Mouse (Mus musculus) midbrain, embryonic 11.5 days (tissue): ENCODE measurements around the gene Adarb1. TPM values are rescaled to one million over a fixed set of nuclear protein-coding genes. Genes with fewer than 3 reads are reported as not detected.

ENCODE experiments used
- ATAC-seq: fragments of 200-750 bp; cut with Nextera tagmentation; 2 replicates; pipeline ENCODE4 v1.8.0; 2017; ENCODE audit warnings: moderate TSS enrichment, moderate library complexity; ENCODE audit not compliant: low FRiP score
- DNase-seq: peaks from one replicate; pipeline ENCODE4 v3.0.0; 2015; ENCODE audit warnings: low spot score; ENCODE audit errors: missing footprints
- H3K27ac ChIP-seq: fragments of 300-500 bp; sonication (generic); 2 replicates; pipeline ENCODE4 v1.5.1; 2014; ENCODE audit warnings: low read depth, low read length
- H3K27me3 ChIP-seq: fragments of 300-500 bp; sonication (generic); 2 replicates; pipeline ENCODE4 v1.6.1; 2014; ENCODE audit warnings: mild to moderate bottlenecking, low read length, moderate library complexity, mixed read lengths; ENCODE audit not compliant: control insufficient read depth, insufficient read depth
- H3K36me3 ChIP-seq: fragments of 300-500 bp; sonication (generic); 2 replicates; pipeline ENCODE4 v1.6.1; 2014; ENCODE audit warnings: mild to moderate bottlenecking, low read length, moderate library complexity, mixed read lengths; ENCODE audit not compliant: control insufficient read depth, insufficient read depth
- H3K4me1 ChIP-seq: fragments of 300-500 bp; sonication (generic); 2 replicates; pipeline ENCODE4 v1.6.1; 2014; ENCODE audit warnings: low read length; ENCODE audit not compliant: control insufficient read depth, insufficient read depth
- H3K4me2 ChIP-seq: fragments of 300-500 bp; sonication (generic); 2 replicates; pipeline ENCODE4 v1.6.1; 2014; ENCODE audit warnings: mild to moderate bottlenecking, moderate library complexity
- H3K4me3 ChIP-seq: fragments of 300-500 bp; sonication (generic); 2 replicates; pipeline ENCODE4 v1.5.1; 2014; ENCODE audit warnings: low read depth, low read length
- H3K9ac ChIP-seq: fragments of 300-500 bp; sonication (generic); 2 replicates; pipeline ENCODE4 v1.6.1; 2014; ENCODE audit warnings: low read length
- H3K9me3 ChIP-seq: fragments of 300-500 bp; sonication (generic); 2 replicates; pipeline ENCODE4 v1.6.1; 2016; ENCODE audit warnings: low read length; ENCODE audit not compliant: control insufficient read depth
- WGBS: fragments of 180-500 bp; shearing (Covaris S2); extraction: QIAGEN DNeasy Blood & Tissue Kit; methylation state at CpG from one replicate; pipeline ENCODE4 v1.1.7; 2014; 5-methylcytosine and 5-hydroxymethylcytosine counted together
- polyA plus RNA-seq: library from polyadenylated mRNA; unstranded; fragments of >200 nt; fragmentation: Nextera tagmentation; extraction: Ambion mirVana; gene quantifications from 2 replicates; pipeline ENCODE4 v1.2.1, GENCODE M21; 2014

Gene Adarb1
- polyA plus RNA-seq, 1 experiment from 2014 or later, result 5.8 TPM

DNA sequence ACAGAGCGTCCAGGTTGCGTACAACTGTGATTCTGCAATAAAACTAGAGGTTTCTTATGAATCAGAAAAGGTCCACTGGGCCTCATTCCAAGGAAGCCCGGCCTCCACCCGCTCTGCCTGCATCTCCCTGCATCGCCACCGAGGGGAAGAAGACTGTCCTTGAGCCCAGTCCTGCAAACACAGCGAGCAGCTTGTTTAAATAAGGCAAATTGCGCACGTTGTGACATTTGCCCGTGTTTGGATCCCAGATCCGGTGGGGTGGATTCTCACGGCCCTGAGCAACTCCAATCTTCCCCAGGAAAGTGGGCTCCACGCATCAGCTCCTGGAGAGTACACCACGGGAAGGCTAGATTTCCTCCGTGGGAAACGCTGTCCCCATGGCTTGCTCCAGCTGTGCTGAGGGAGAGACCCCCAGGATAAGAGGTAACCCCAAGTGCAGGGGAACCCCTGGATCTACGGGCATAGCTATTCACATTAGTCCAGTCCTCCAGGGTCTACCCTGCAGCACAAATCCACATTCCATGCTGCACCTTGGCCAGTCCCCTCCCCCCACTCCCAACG is 166.8 kb downstream of the Adarb1 start:
- Histone ChIP-seq H3K36me3 (no peaks in the 10 kb centered on the region), H3K4me2 (no peak overlapping the region), H3K27ac (no peak overlapping the region), H3K9ac (no peak overlapping the region), H3K4me1 (peaks cover 5% of the 10 kb centered on the region; the same call in 1 of the 2 replicates), H3K9me3 (no peaks in the 10 kb centered on the region), H3K27me3 (no peaks in the 10 kb centered on the region; the same call in 1 of the 2 replicates), H3K4me3 (no peak overlapping the region)
- DNase-seq, result peak; percentile 87
- WGBS, result 58% methylated on average over 18 of the region's 18 CpGs
- no peak for ATAC-seq

DNA sequence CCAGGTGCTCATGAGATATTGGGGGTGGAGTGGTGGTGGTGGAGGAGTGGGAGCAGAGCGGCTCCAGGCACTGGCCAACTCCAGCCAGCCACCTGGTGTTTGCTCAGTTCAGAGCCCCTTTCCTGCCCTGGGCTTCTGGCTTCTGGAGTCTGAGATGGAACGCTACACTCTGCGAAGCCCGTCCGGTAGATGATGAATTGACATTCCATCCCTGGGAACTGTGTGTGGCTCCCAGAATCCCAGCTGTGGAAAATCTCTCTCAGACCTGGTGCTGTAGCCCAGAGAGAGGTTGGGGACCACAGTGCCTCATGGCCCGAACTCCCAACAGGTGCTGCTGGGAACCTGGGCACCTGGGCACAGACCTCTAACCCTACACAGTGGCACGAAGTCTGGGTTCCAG is 170.4 kb downstream of the Adarb1 start:
- H3K9me3 ChIP-seq, result no peaks in the 10 kb centered on the region
- no peak overlapping the region for H3K4me3 ChIP-seq
- DNase-seq, result peak; percentile 67
- no peak overlapping the region for H3K27ac ChIP-seq
- WGBS, result 82% methylated on average over 7 of the region's 7 CpGs
- H3K36me3 ChIP-seq, result no peaks in the 10 kb centered on the region
- no peaks in the 10 kb centered on the region; the same call in 1 of the 2 replicates for H3K27me3 ChIP-seq
- H3K4me1 ChIP-seq, result peaks cover 5% of the 10 kb centered on the region; the same call in 1 of the 2 replicates
- ATAC-seq, result no peak
- H3K4me2 ChIP-seq, result no peak overlapping the region
- no peak overlapping the region for H3K9ac ChIP-seq

DNA sequence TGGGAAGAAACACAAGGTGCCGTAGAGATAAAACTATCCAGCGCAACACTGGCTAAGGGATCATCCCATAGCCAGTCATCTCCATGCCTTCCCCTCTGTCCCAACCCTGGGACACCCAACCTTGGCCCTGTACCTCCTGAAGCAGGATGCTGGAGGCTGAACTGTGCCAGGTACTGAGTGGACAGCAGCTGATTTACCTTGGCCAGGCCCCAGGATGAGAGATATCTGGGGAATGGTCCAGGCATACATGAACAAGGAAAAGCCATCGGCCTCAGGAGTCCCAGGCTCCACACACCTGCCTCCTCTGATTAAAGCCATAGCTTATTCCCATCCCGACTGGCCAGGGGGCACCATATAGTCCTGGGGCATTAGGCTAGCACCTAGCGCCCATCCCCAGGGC is 171.0 kb downstream of the Adarb1 start:
- H3K4me1 ChIP-seq, result peaks cover 2% of the 10 kb centered on the region; the same call in 1 of the 2 replicates
- no peak overlapping the region for H3K27ac ChIP-seq
- no peaks in the 10 kb centered on the region; the same call in 1 of the 2 replicates for H3K27me3 ChIP-seq
- peak; percentile 76 for DNase-seq
- H3K4me2 ChIP-seq, result no peak overlapping the region
- no peak overlapping the region for H3K4me3 ChIP-seq
- ATAC-seq, result no peak
- 86% methylated on average over 5 of the region's 5 CpGs for WGBS
- no peaks in the 10 kb centered on the region for H3K9me3 ChIP-seq
- H3K36me3 ChIP-seq, result no peaks in the 10 kb centered on the region
- no peak overlapping the region for H3K9ac ChIP-seq

DNA sequence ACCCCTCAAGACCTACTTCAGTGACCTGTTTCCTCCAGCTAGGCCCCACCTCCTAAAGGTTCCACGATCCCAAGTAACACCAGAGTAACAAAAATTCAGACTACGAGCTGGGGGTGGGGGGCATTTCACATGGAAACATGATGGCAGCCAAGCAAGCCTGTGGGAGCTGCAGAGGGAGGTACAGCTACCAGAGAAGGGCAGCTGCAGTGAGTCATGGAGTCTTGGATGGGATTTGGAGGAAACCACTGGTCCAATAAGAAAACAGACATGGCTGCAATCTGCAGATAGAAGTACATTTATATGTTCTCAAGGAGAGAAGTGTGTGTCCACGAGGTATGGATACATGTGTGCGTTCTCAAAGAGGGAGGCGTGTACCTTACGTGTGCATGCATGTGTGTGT is 173.3 kb downstream of the Adarb1 start:
- H3K27me3 ChIP-seq, result no peaks in the 10 kb centered on the region
- no peaks in the 10 kb centered on the region for H3K9me3 ChIP-seq
- H3K9ac ChIP-seq, result no peak overlapping the region
- no peaks in the 10 kb centered on the region for H3K36me3 ChIP-seq
- no peak overlapping the region for H3K4me3 ChIP-seq
- H3K27ac ChIP-seq, result no peak overlapping the region
- DNase-seq (no peak), ATAC-seq (no peak)
- WGBS, result 95% methylated on average over 6 of the region's 6 CpGs
- no peak overlapping the region for H3K4me2 ChIP-seq
- H3K4me1 ChIP-seq, result no peaks in the 10 kb centered on the region

DNA sequence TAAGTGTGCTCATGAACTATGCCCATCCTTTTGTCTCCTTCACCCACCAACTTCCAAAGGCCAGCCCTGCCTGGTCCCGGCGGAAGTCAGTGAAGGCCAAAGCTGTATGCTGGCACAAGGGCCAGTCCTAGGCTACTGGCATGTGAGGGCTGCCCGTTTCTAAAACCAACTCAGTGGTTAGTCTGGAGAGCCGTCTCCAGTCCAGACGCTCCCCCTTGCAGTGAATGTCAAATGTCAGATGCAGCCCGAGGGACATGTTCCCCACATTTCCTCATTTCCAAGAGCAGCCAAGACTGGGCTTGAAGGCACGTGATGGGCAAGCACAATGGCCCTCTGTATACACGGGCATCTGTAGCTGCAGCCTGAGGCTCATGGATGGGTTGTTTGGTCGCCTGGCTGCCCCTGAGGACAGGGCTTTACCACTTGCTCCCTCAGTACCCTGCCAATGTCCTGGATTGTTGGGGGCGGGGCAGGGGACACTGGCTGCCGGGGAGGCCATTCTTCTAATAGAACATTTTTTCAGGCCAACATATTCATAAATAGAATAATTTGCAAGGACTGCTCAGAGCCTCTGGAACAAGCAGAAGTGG is 174.4 kb downstream of the Adarb1 start:
- Histone ChIP-seq H3K9me3 (no peaks in the 10 kb centered on the region), H3K27ac (no peak overlapping the region), H3K27me3 (no peaks in the 10 kb centered on the region), H3K9ac (no peak overlapping the region), H3K4me3 (no peak overlapping the region), H3K4me2 (no peak overlapping the region), H3K36me3 (no peaks in the 10 kb centered on the region), H3K4me1 (no peaks in the 10 kb centered on the region)
- WGBS, result 75% methylated on average over 11 of the region's 11 CpGs
- no peak for ATAC-seq
- DNase-seq, result peak; percentile 28

DNA sequence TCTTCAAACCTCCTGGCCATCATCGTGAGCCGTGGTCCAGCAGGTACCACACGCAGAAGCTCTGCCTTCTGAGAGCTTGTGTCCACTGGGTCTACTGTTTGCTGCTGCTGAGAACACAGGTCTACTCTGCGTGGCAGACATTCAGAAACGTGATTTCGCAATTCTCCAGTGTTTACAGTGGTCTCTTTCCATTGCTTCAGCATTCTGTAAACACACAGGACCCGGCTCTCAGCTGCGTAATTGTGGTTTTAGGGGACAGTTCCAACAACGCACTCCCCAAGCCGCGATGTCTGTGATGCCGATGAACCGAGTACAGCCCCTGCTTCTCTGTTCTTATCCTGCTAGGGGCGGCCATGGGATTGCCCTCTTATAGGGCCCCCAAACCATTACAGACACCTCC is 175.2 kb downstream of the Adarb1 start:
- DNase-seq, result no peak
- no peak overlapping the region for H3K27ac ChIP-seq
- H3K9ac ChIP-seq, result no peak overlapping the region
- no peaks in the 10 kb centered on the region for H3K4me1 ChIP-seq
- no peaks in the 10 kb centered on the region for H3K36me3 ChIP-seq
- H3K4me2 ChIP-seq, result no peak overlapping the region
- H3K4me3 ChIP-seq, result no peak overlapping the region
- no peak for ATAC-seq
- WGBS, result 94% methylated on average over 14 of the region's 14 CpGs
- no peaks in the 10 kb centered on the region for H3K9me3 ChIP-seq
- no peaks in the 10 kb centered on the region for H3K27me3 ChIP-seq

DNA sequence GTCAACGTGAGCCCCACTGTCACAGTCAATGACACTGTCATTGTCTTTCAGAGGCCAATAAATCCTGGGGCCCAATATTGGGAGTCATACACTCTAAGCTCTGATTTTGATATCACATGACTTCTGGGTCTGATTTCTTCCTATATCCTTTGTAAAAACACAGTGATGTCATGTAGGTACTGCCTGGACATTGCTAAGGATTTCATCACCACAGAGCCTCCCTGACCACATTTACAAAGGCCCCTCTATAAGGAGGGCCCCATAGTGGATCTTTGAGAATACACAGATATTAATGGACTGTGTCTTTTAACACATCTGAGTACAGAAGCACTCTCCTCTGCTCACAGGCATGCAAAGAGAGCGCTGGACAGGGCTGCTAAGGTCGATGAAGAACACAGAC is 175.7 kb downstream of the Adarb1 start:
- Histone ChIP-seq H3K36me3 (no peaks in the 10 kb centered on the region), H3K27me3 (no peaks in the 10 kb centered on the region), H3K9ac (no peak overlapping the region), H3K9me3 (no peaks in the 10 kb centered on the region), H3K4me2 (no peak overlapping the region), H3K4me1 (no peaks in the 10 kb centered on the region), H3K4me3 (no peak overlapping the region), H3K27ac (no peak overlapping the region)
- DNase-seq, result no peak
- 81% methylated on average over 3 of the region's 3 CpGs for WGBS
- no peak for ATAC-seq

DNA sequence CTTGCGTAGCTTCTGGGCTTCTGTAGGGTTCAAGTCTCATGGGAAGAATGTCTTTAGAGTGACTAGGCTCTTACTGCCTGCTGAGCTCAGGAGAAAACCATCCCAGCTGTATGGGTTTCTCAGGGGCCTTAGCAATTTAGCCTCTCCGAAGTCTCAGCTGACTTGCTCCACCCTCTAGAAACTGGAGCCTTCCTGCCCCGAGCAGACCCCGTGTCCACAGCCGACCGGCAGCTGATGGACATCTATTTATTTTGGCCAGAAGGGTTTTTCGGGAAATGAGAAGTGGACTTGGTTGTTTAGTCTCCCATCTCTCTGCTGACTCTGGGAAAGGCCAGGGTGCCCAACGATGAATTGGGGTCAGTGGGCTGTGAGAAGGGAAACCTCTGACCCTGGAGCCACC is 177.3 kb downstream of the Adarb1 start:
- Histone ChIP-seq H3K36me3 (no peaks in the 10 kb centered on the region), H3K27me3 (no peaks in the 10 kb centered on the region), H3K27ac (no peak overlapping the region), H3K4me3 (no peak overlapping the region), H3K4me1 (no peaks in the 10 kb centered on the region), H3K9me3 (no peaks in the 10 kb centered on the region), H3K9ac (no peak overlapping the region), H3K4me2 (no peak overlapping the region)
- DNase-seq (no peak), ATAC-seq (no peak)
- WGBS, result 86% methylated on average over 8 of the region's 8 CpGs
